Mouse (Mus musculus) thymus, adult 2 months (tissue): ENCODE data around the gene Spag9.

Experiments used
- CTCF ChIP-seq: fragments of 200-500 bp; IDR thresholded peaks from 2 replicates; pipeline ENCODE4 v1.5.1; 2012; ENCODE audit warnings: mild to moderate bottlenecking, control low read depth, low read length, moderate library complexity, borderline replicate concordance; ENCODE audit not compliant: control insufficient read depth, poor library complexity, insufficient read depth; ENCODE audit errors: extremely low read depth
- POLR2A ChIP-seq: fragments of 200-500 bp; IDR thresholded peaks from 2 replicates; pipeline ENCODE4 v1.6.1; 2012; ENCODE audit warnings: mild to moderate bottlenecking, low read length, control low read depth, moderate library complexity; ENCODE audit not compliant: control insufficient read depth, poor library complexity, insufficient read depth; ENCODE audit errors: extremely low read depth

GRCm38 (mm10) chr11:94115408-94115807, 119.5 kb downstream of the Spag9 start:
- TF ChIP-seq CTCF (no peak), POLR2A (no peak)
